Comparison of ENCODE assay signal across 8 mouse cellular contexts in the genomic region with DNA sequence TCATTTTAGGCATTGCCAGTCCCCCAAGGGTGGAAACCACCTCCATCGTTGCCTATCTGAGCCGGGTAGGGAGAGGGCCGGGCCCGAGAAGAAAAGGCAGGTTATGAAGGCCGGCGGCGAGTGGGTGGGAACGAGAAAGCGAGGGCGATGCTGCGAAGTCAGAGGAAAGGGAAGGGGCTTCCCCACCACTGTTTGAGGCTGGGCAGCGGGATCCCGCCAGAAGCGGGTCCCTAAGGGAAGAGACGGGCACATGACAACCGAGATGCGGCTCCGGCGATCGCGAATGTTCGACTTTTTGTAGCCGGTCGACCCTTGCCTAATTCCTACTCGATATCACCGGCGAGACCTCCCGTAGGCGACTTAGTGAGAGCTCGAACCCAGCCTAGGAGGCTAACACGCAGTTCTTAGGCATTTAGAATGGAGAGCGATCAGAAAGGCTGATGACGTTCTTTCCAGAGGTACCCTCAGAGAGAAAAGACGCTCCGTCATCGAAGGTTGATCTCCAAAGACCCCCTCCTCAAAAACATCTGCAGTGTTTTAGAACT. TPM values are rescaled to one million over a fixed set of nuclear protein-coding genes. Genes with fewer than 3 reads are reported as not detected.
DNase-seq lines count a peak whose midpoint lies in the region; ATAC-seq and TF ChIP-seq lines count a peak whose summit lies in the region.

No protein-coding gene starts in this region.

- under 1% methylated on average over 36 of the region's 36 CpGs for WGBS in intestine, embryonic 16.5 days
- under 1% methylated on average over 36 of the region's 36 CpGs for WGBS in midbrain, embryonic 15.5 days

- no peak for TF ChIP-seq CTCF in embryonic fibroblast, embryonic 13.5 days (IDR thresholded peaks at IDR 0.05; ENCODE audit: borderline replicate concordance, insufficient read depth, low read length)

- H3K4me2 ChIP-seq in intestine, embryonic 16.5 days (ENCODE audit: low read depth, low read length): peak overlapping the region; percentile 72
- peak overlapping the region; percentile 92 for H3K4me2 ChIP-seq in midbrain, embryonic 15.5 days

- no peaks in the 10 kb centered on the region for H3K9me3 ChIP-seq in intestine, embryonic 16.5 days (ENCODE audit: control insufficient read depth, low read length)
- H3K9me3 ChIP-seq in midbrain, embryonic 15.5 days: no peaks in the 10 kb centered on the region

- ATAC-seq in intestine, embryonic 16.5 days: peak; percentile 13; the same call in 1 of the 2 replicates
- ATAC-seq in midbrain, embryonic 15.5 days (replicated peaks): peak; percentile 35

- no peaks in the 10 kb centered on the region for H3K36me3 ChIP-seq in intestine, embryonic 16.5 days (ENCODE audit: control insufficient read depth, insufficient read depth, low read length)
- H3K36me3 ChIP-seq in midbrain, embryonic 15.5 days (replicated peaks): no peaks in the 10 kb centered on the region

- no peaks in the 10 kb centered on the region for H3K4me1 ChIP-seq in embryonic fibroblast, embryonic 13.5 days (ENCODE audit: control insufficient read depth, insufficient read depth, low read length)
- H3K4me1 ChIP-seq in intestine, embryonic 16.5 days (ENCODE audit: control insufficient read depth, insufficient read depth, low read length): peaks cover 9% of the 10 kb centered on the region
- H3K4me1 ChIP-seq in midbrain, embryonic 15.5 days: peaks cover 23% of the 10 kb centered on the region

- peak; percentile 71 for DNase-seq in cerebellum, adult 9-10 months
- DNase-seq in cerebellum, adult 11 months: no peak
- peak; percentile 18 for DNase-seq in retina, adult 2 months (ENCODE audit: low read depth, low spot score)
- DNase-seq in retina, postnatal 1 day: no peak
- no peak for DNase-seq in frontal cortex, postnatal 36 days (ENCODE audit: low spot score in 2 of 2)

- no peaks in the 10 kb centered on the region for H3K27me3 ChIP-seq in intestine, embryonic 16.5 days (replicated peaks; ENCODE audit: control insufficient read depth, insufficient read depth, low read length)
- H3K27me3 ChIP-seq in midbrain, embryonic 15.5 days (replicated peaks): no peaks in the 10 kb centered on the region

- peak overlapping the region; percentile 96 for H3K9ac ChIP-seq in intestine, embryonic 16.5 days (ENCODE audit: low read depth, low read length)
- peak overlapping the region; percentile 59 for H3K9ac ChIP-seq in midbrain, embryonic 15.5 days

- H3K4me3 ChIP-seq in embryonic fibroblast, embryonic 13.5 days (ENCODE audit: insufficient read depth, low read length): peak overlapping the region; percentile 72
- peak overlapping the region; percentile 91 for H3K4me3 ChIP-seq in intestine, embryonic 16.5 days (ENCODE audit: low read length)
- H3K4me3 ChIP-seq in midbrain, embryonic 15.5 days: peak overlapping the region; percentile 91

- peak overlapping the region; percentile 50 for H3K27ac ChIP-seq in embryonic fibroblast, embryonic 13.5 days (ENCODE audit: insufficient read depth, low read length)
- H3K27ac ChIP-seq in intestine, embryonic 16.5 days (ENCODE audit: low read length): peak overlapping the region; percentile 99
- peak overlapping the region; percentile 100 for H3K27ac ChIP-seq in midbrain, embryonic 15.5 days

- no peak for TF ChIP-seq POLR2A in embryonic fibroblast, embryonic 13.5 days (IDR thresholded peaks at IDR 0.05; ENCODE audit: low read depth, low read length)

RNA-seq across cellular contexts. Expression of a gene that starts 1.2 kb away (rescaled TPM):
- polyA plus RNA-seq in embryonic fibroblast, embryonic 13.5 days (2011; ENCODE audit: insufficient read length, low read depth, missing spikeins): 45.6 and 49.0 TPM in 2 replicates
- polyA plus RNA-seq in intestine, embryonic 16.5 days (2015; fragmentation: Nextera tagmentation; extraction: Ambion mirVana): 17.1 and 17.8 TPM in 2 replicates
- polyA plus RNA-seq in midbrain, embryonic 15.5 days (2015; fragmentation: Nextera tagmentation; extraction: Ambion mirVana): 33.7 and 37.2 TPM in 2 replicates

RNA-seq across cellular contexts. Expression of a gene that starts 51.1 kb away (rescaled TPM):
- polyA plus RNA-seq in embryonic fibroblast, embryonic 13.5 days (2011; ENCODE audit: insufficient read length, low read depth, missing spikeins): 26.7 and 30.4 TPM in 2 replicates
- 1.3 and 1.9 TPM in 2 replicates for polyA plus RNA-seq in intestine, embryonic 16.5 days (2015; fragmentation: Nextera tagmentation; extraction: Ambion mirVana)
- 95.1 and 98.5 TPM in 2 replicates for polyA plus RNA-seq in midbrain, embryonic 15.5 days (2015; fragmentation: Nextera tagmentation; extraction: Ambion mirVana)

Comparison
In these comparisons a context has a peak if more than half of its experiments do, and no peak if none do; other contexts are left out.
1. DNase-seq: peak in cerebellum, adult 9-10 months (single experiment) and retina, adult 2 months (single experiment); none in cerebellum, adult 11 months (single experiment), retina, postnatal 1 day (single experiment) and frontal cortex, postnatal 36 days (0 of 2).
2. H3K27ac ChIP-seq: peak in every context shown above with its lines; median percentile 100 in midbrain, embryonic 15.5 days; 99 in intestine, embryonic 16.5 days; 50 in embryonic fibroblast, embryonic 13.5 days.
3. Peak in every context shown above with its lines, with median percentiles within 50 percentile points of each other: H3K4me3 ChIP-seq.